Mouse (Mus musculus) embryo, embryonic 11 days (tissue): ENCODE results near the gene Nkapd1.

Source experiments
- DNase-seq: peaks from one replicate; pipeline ENCODE4 v3.0.0-alpha.2; 2015

The Nkapd1 gene

GRCm38 (mm10) chr9:50596973-50597372 is 20.3 kb downstream of the Nkapd1 start:
- no peak for DNase-seq

- DNase-seq: no peak
These were observed 22.4 kb downstream of the Nkapd1 start for GRCm38 (mm10) chr9:50594794-50595417.

- DNase-seq: peak; percentile 51
These were observed 23.7 kb downstream of the Nkapd1 start for GRCm38 (mm10) chr9:50593544-50593943.

GRCm38 (mm10) chr9:50592955-50593354 is 24.3 kb downstream of the Nkapd1 start:
- no peak for DNase-seq

- no peak for DNase-seq
These were observed 26.3 kb downstream of the Nkapd1 start for GRCm38 (mm10) chr9:50590856-50591518.

- DNase-seq: no peak
These were observed 30.3 kb downstream of the Nkapd1 start for GRCm38 (mm10) chr9:50586955-50587354.

- no peak for DNase-seq
These were observed 32.0 kb downstream of the Nkapd1 start for GRCm38 (mm10) chr9:50585145-50585818.

- no peak for DNase-seq
These were observed 36.9 kb downstream of the Nkapd1 start for GRCm38 (mm10) chr9:50580370-50580769.

- DNase-seq: no peak
These were observed 47.4 kb downstream of the Nkapd1 start for GRCm38 (mm10) chr9:50569599-50570525.

- no peak for DNase-seq
These were observed 49.4 kb downstream of the Nkapd1 start for GRCm38 (mm10) chr9:50567881-50568280.

- no peak for DNase-seq
These were observed 49.9 kb downstream of the Nkapd1 start for GRCm38 (mm10) chr9:50567372-50567771.

GRCm38 (mm10) chr9:50565940-50566339 is 51.3 kb downstream of the Nkapd1 start:
- no peak for DNase-seq

- no peak for DNase-seq
These were observed 52.1 kb downstream of the Nkapd1 start for GRCm38 (mm10) chr9:50565173-50565572.

- no peak for DNase-seq
These were observed 55.3 kb downstream of the Nkapd1 start for GRCm38 (mm10) chr9:50561918-50562360.

GRCm38 (mm10) chr9:50561145-50561917 is 55.9 kb downstream of the Nkapd1 start, which contains the start of gene Tex12:
Tex12 (minus strand) TSS chr9:50561325.
- DNase-seq: no peak
